Mouse (Mus musculus): ENCODE results near the gene Bco2.

The Bco2 gene

GRCm38 (mm10) chr9:50502949-50503348 lies 52.0 kb downstream of the Bco2 start:
- no peak for DNase-seq

DNA sequence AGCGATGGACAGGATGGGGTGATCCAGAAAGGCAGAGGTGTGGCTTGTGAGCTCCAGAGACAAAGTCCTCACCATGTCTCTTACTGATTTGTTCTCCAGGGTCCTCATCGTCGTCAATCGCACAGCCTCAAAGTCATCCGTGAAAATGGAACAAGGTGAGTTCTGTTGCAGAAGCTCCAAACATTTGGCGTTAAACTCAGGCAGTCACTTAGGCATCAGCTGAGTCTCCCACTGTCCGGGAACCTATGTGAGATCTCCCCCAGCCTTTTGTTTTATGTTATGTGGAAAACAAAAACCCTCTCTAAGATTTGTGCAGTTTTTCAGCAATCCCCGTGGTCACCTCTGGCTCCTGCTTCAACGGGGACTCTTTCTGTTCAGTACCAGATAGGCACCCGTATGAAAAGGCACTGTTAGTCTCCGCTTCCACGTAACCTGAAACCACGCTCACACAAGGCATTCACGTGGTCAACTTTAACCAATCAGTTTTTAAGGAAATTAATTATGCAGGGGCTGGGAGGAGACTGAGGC lies 53.9 kb downstream of the Bco2 start:
- DNase-seq: peak; percentile 85

- no peak for DNase-seq
These were observed 54.5 kb downstream of the Bco2 start for GRCm38 (mm10) chr9:50500467-50500973.

- DNase-seq: no peak
These were observed 55.2 kb downstream of the Bco2 start for GRCm38 (mm10) chr9:50499781-50500180.

- DNase-seq: no peak
These were observed 56.2 kb downstream of the Bco2 start for GRCm38 (mm10) chr9:50498815-50499214.

GRCm38 (mm10) chr9:50497536-50497935 lies 57.4 kb downstream of the Bco2 start:
- DNase-seq: no peak

DNA sequence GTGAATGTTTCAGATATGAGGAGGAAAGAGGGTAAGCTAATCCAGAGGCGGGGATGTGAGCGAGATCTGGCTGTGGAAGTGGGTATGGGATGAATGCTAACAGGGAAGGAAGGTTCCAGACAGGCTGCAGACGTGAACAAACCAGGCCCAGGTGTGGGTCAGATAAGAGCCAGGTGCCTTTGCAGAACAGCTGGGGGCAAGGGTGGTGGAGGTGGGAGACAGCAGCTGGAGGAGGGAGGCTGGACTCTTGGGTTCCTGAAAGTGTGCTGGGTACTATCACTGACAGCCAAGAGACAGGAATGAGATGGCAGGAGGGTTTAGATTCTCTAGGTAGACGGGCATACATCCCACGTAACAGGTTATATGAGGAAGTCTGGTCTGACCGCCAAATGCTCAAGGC lies 57.9 kb downstream of the Bco2 start:
- DNase-seq: no peak

DNA sequence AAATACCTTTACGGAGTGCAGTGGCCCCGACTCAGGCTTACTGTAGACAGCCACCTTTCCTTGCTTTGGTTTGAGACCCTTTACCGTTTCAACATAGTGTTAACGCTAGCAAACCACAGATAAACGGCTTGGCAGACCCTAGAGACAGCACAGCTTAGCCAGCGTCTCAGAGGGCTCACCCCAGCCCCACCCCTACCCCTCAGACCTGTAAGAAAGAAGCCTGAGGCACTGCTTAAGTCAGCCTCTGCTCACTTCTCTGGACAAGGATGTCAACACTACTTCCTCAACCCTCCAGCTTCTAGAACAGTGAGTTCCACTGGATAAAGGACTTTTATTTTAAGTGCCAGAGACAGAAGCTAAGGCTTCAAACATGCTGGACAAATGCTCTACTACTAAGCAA lies 58.4 kb downstream of the Bco2 start:
- DNase-seq: no peak

GRCm38 (mm10) chr9:50496151-50496505 lies 58.9 kb downstream of the Bco2 start:
- DNase-seq: no peak

DNA sequence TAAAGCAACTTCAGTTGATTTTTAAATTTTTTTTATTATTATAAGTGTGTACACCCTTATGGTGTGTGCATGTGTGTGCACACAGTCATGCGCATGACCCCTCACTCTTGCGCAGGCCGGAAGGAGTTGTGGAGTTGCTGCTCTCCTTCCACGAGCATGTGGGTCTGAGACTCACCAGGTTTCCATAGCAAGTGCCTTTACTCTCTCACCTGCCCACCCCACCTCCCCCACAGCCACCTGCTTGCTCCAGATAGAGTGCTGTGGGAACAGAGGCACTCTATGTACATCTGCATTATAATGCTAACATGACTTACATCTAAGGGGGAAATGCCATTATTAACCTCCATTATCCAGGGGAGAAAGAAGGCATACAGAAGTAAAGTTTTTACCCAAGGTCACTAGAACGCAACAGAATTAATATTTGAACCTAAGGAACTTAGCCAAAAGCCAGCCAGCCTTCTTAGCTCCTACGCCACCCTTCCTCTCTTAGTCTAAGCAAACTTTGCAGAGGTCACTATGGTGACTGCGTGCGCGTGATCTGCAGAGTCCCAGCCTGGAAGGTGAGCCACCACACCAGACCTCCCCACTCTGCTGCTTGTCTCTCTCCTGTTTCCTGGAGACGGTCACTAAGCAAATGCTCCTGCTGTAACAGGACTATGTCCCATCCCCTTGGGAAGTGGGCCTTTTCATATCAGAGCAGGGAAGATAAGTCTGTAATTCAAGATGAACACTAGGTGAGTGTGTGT lies 59.4 kb downstream of the Bco2 start:
- no peak for DNase-seq

- no peak for DNase-seq
These were observed 60.7 kb downstream of the Bco2 start, which contains the start of gene Plet1 for GRCm38 (mm10) chr9:50494311-50494710. Gene Plet1, plus strand, starts transcription at chr9:50494525.

DNA sequence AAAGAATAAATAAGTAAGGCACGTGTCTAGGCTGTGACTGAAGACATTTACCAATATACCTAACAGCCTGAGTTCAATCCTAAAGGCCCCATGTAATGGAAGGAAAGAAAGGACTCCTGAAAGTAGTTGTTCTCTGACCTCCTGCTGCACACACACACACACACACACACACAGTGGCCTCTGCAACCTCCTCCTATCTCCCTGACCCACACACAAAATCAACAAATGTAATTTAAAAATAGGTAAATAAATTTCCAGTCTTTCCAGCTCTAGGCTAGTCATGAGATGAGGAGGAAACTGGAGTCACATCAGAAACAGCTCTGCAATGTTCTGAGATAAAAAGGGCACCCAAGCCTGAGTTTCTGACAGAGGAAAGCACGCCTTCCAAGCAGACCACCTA lies 61.2 kb downstream of the Bco2 start:
- DNase-seq: no peak

DNA sequence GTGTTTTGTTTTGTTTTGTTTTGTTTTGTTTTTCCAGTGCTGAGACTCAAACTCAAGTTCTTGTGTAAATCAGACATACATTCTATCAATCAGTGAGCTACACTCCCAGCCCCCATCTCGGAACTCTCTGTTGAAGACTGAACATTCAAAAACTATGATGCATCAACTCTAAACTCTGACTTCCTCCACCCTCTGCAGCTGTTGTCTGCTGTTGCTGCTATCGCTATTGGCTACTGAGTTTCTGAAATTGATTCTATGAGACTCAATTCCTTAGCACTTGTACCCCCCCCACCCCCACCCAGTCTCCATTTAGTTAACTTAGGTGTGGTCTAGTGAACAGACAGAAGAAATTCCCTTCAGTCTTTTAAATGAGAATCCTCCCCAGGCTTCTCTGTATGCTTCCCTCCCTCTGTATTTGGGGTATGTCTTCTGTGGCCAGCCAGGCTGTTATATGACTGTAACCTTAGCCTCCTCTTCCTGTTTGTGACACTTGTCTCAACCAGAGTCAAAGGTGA lies 63.4 kb downstream of the Bco2 start:
- no peak for DNase-seq

DNA sequence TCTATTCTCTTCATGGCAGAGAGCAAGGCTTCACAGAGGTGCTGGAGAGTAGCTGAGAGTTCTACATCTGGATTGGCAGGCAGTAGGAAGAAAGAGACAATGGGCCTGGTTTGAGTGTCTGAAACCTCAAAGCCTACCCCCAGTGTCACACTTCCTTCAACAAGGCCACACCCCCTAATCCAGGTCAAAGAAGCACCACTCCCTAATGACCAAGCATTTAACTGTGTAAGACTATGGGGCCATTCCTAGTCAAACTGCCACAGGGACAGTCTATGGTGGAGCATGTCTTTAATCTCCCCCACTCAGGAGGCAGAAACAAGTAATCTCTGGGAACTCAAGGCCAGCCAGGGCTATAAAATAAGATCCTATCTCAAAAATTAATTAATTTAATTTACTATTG lies 64.1 kb downstream of the Bco2 start:
- DNase-seq: no peak

GRCm38 (mm10) chr9:50485521-50485920 lies 69.5 kb downstream of the Bco2 start:
- DNase-seq: peak; percentile 49

Data from embryo, embryonic 11 days (tissue).